Mouse (Mus musculus) erythroid progenitor cell, adult 5-6 weeks (primary cell): ENCODE data around the gene Gm14862. TPM values are rescaled to one million over a fixed set of nuclear protein-coding genes. Genes with fewer than 3 reads are reported as not detected.
"Not testable (repeated sequence)": the region's sequence is repeated elsewhere in the genome, so short reads cannot be mapped to it uniquely, and the experiment has no call there.

Experiments used
- ATAC-seq: replicated peaks from 2 replicates; pipeline ENCODE4 v1.8.0; 2016; ENCODE audit warnings: moderate number of reproducible peaks, mild to moderate bottlenecking, moderate TSS enrichment, inconsistent platforms; ENCODE audit not compliant: poor library complexity, low FRiP score, severe bottlenecking
- total RNA-seq, 2 experiments: library from RNA; stranded (forward) in 1 of 2; stranded (reverse) in 1 of 2; fragments of 150-400 nt in 1 of 2; fragments of 186-747, 209-891 nt in 1 of 2; gene quantifications; 2 replicates each; pipeline versions ENCODE4 v1.2.3 to v1.2.4; 2015 to 2017; ENCODE audit warnings: low replicate concordance in 2 of 2

The Gm14862 gene
- 1.3 and 2.5 TPM in 2 replicates for total RNA-seq (2015; ENCODE audit: low replicate concordance)
- 0.45 and 1.0 TPM in 2 replicates for total RNA-seq (2017; ENCODE audit: low replicate concordance)

- ATAC-seq, result peak; percentile 84
Observed at GRCm38 (mm10) chrX:9256766-9257165, at the start of gene Gm14862. TSS of gene Gm14862 (minus strand) at chrX:9256899.

- peak; percentile 50; the same call in 1 of the 2 replicates for ATAC-seq
Observed at GRCm38 (mm10) chrX:9303455-9303854, 46.8 kb upstream of the Gm14862 start.

DNA sequence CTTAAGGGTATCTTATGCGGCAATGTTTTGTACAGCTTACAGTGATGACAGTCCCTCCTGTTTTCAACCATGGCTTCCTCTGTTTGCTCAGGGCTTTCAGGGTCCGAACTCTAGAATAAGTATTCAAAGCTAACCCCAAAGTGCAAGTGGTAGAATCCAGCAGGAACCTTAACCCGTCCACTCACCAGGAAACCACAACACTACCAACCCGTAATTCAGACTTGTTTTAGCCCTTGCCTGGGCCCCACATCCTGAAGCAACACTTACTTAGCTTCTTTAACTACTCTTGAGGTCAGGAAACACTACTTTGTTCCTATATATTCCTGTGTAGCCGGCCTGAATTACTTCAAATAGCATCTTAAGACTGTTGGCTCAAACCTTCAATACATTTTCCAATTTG is 46.1 kb upstream of the Gm14862 start:
- ATAC-seq, result no peak

DNA sequence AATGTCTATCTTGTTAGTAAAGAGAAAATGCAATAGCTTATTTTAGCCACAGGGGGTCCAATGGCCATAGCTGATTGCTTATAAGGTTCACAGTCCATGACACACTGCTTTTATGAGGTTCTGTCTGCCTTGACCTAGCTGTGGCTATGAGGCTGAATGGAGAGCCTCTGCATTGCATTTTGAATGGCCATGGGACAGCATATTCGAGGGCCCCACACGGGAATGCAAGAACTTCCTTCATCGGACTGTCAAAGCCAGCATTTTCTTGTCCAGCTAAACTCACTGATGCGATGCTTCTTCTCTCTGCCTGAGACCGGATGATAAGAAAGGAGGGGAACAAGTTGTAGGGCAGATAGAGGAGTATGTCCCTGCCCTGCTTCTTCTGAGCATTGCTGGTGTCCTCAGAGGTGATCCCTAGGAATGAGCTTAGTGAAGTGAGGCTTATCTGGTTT is 41.7 kb upstream of the Gm14862 start:
- peak; percentile 99 for ATAC-seq

GRCm38 (mm10) chrX:9293140-9293829 is 36.6 kb upstream of the Gm14862 start:
- not testable (repeated sequence) for ATAC-seq

DNA sequence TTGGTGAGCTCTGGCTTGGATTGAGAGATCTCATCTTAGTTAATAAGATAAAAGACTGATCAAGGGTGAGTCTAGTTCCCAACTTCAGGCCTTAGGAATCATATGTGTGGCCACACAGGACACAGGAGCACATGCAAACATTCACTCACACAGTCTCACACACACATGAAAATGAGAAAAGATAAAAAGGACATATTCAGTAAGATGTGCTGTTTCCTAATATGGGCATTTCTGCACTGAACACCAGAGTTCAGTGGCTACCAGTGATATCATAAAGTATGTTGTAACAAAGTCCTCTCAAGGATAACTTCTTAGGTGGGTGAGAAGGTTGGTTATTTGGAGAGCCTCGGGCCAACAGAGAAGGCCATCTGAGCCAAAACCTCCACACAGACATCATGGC is 26.8 kb upstream of the Gm14862 start, which contains the start of gene H2al1m:
Gene H2al1m (plus strand): TSS at position 301 of the 400 bp plus-strand sequence.
- not testable (repeated sequence) for ATAC-seq

DNA sequence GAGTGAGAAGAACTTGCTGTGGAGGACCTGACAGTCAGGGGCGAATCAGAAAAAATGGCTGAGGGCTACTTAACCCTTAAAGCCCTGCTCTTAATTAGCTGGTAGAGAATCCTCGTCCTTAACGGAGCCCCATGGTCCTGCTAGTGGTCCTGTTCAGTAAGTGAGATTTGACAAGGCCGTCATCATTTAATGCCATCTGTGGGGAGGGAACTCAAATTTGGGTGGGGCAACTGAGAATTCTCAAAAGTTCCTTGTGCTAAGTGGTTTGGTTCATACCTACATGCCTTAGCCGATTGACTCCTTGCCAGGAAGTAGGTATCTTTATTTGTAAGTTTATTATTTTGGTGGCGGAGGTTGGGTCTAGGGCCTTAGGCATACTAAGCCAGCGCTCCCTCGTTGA is 17.6 kb upstream of the Gm14862 start:
- peak; percentile 78 for ATAC-seq

- ATAC-seq, result peak; percentile 67
Observed at GRCm38 (mm10) chrX:9273377-9274002, 16.8 kb upstream of the Gm14862 start.

DNA sequence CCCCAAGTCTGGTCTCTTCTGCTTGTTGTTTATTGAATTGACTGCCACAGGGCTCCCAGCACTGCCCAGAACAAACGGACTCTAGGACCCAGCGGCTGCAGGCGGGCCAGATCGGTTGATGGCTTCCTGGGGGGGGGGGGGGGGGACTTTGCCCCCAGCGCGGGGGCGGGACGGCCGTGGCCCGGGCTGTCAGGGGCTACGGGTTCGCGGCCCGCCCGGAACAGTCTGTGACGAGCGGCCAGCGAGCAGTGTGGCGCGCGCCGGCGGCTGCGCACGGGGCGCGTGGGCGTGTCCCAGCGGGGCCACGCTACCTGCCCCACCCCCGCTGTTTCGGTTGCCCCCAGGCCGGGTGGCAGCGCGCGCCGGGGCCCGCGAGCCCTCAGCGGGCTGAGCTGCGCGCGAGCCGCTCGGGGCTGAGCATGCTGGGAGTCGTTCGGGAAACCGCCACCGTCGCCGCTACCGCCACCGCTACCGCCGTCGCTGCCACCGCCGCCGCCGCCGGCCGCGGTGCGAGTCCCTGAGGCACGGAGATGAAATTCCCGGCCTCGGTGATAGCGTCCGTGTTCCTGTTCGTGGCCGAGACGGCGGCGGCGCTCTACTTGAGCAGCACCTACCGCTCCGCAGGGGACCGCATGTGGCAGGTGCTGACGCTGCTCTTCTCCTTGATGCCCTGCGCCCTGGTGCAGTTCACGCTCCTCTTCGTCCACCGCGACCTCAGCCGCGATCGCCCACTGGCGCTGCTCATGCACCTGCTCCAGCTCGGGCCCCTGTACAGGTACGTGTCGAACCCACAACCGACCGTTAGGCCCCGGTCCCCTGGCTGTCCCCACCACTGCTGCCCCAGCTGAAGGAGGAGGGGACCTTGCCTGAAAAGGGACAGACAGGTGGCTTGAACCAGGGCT is 16.0 kb upstream of the Gm14862 start, which contains the start of gene Xk:
Gene Xk (plus strand): TSS at position 297 of the 902 bp plus-strand sequence.
- ATAC-seq, result peak; percentile 68

DNA sequence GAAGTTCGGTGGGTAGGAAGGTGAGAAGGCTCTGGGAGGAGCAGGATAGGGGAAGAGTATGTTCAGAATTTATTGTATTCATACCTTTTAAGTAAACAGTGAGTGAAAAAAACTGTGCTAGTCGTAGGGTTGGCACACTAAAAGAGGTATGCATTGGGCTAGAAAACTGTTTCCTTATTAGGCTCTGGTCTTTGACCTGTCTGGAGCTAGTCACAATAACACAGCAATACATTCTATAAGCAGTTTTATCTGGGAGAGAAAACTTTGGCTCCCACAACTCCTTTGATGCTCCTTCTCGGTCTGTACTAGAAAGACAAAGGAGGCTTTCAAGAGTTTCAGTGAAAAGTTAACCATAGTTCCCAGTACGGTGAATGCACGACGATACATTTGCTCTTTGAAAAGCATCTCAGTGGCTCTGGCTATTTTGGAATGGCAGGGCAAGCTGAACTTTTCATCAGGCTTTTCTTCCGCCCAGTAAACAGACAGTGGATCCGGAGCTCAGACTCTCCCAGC is 15.3 kb upstream of the Gm14862 start:
- ATAC-seq, result no peak

GRCm38 (mm10) chrX:9271112-9271511 is 14.4 kb upstream of the Gm14862 start:
- no peak for ATAC-seq

- ATAC-seq, result no peak
Observed at GRCm38 (mm10) chrX:9259267-9259666, 2.6 kb upstream of the Gm14862 start.

- no peak for ATAC-seq
Observed at GRCm38 (mm10) chrX:9257831-9258230, 1.1 kb upstream of the Gm14862 start.

GRCm38 (mm10) chrX:9254901-9255300 is 1.8 kb downstream of the Gm14862 start:
- no peak for ATAC-seq

DNA sequence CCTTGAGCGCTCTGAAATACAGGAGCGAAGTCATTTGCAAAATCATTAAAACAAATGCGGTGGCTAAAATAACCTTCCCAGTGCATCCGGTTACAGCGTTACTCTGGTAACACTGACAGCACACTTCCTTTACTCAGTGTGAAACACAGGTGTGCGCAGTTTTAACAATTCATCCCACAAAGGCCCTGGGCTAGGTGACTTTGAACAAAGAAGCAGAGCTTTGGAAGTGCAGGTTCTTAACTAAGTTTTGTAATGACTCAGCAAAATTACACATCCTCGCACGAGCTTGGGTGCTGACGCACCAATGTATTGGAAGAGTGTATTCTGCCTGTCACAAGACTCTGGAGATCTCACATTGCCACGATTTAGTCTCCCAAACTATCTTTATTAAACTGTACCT is 2.7 kb downstream of the Gm14862 start:
- peak; percentile 85 for ATAC-seq

- no peak for ATAC-seq
Observed at GRCm38 (mm10) chrX:9248911-9249310, 7.8 kb downstream of the Gm14862 start.

- peak; percentile 99 for ATAC-seq
Observed at GRCm38 (mm10) chrX:9244603-9245336, 11.9 kb downstream of the Gm14862 start.

DNA sequence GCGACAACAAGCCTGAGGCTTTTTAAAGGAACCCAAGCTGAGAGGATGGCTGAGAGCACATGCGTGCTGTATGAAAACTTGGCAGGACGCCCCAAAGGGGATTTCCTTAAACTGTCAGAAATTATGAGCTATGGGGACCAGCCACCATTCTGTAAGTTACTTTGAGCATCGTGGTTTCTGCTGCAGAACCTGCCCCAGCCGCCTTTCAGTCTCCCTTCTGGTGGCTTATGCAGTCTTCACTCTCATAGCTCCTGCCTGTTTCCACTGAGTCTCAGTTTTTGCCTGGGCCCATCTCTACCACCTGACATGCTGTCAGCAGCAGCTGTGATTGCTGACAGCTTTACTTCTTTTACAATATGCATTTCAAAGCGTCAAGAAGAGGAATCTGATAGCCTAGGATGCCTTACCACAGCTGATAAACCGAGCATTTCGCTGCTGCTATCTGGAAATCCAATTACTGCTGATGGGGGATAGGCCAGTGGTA is 13.3 kb downstream of the Gm14862 start:
- 0 out of 2 replicates have a peak, but pooled peaks have one; percentile 4 for ATAC-seq
